Mouse (Mus musculus) brain, adult 10 weeks (tissue): ENCODE results near the gene Mxd4. TPM values are rescaled to one million over a fixed set of nuclear protein-coding genes. Genes with fewer than 3 reads are reported as not detected.

Experiments used
- polyA plus RNA-seq: library from polyadenylated mRNA; stranded (reverse); fragments of 350-450 nt; fragmentation: Illumina TruSeq; extraction: RNeasy Lipid Tissue Mini Kit (QIAGEN cat#74804); gene quantifications from one replicate; pipeline ENCODE4 v1.2.3, GENCODE M21; 2015; ENCODE audit warnings: low read depth, low replicate concordance

The Mxd4 gene
- 48.8 TPM for polyA plus RNA-seq

DNA sequence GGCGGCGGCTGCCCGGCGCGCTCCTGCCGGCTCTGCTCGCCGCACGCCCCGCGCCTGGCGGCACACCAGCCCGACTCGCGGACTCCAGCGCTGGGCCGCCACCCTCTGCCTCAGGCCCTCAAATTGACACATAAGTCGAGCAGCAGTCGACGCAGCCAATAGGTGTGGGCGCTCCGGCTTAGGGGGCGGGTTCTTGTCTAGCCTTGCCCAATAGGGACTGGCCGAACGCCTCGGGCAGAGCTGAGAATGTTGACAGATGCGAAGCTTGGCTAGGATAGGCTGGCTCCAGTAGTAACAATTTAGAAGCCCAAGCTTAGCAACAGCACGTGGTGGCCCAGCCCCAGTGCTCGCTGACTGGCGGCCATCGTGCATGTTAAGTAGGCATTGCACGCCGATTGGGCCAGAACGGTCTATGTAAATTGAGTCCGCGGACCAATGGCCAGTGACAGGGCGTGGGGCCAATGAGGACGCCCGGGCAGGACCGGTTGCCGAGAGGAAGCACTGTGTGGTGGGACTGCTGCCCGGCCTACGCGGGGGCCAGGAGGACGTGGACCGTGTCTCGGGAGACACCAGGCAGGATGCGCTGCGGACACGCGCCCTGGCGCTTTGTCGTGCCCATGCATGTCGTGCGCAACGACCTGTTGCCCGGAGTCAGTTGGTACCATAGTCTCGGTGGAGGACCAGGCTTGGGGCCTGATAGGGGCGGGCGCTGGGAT, at the start of gene Mxd4:
Gene Mxd4, minus strand, starts transcription at position 120 of the 716 bp plus-strand sequence.

DNA sequence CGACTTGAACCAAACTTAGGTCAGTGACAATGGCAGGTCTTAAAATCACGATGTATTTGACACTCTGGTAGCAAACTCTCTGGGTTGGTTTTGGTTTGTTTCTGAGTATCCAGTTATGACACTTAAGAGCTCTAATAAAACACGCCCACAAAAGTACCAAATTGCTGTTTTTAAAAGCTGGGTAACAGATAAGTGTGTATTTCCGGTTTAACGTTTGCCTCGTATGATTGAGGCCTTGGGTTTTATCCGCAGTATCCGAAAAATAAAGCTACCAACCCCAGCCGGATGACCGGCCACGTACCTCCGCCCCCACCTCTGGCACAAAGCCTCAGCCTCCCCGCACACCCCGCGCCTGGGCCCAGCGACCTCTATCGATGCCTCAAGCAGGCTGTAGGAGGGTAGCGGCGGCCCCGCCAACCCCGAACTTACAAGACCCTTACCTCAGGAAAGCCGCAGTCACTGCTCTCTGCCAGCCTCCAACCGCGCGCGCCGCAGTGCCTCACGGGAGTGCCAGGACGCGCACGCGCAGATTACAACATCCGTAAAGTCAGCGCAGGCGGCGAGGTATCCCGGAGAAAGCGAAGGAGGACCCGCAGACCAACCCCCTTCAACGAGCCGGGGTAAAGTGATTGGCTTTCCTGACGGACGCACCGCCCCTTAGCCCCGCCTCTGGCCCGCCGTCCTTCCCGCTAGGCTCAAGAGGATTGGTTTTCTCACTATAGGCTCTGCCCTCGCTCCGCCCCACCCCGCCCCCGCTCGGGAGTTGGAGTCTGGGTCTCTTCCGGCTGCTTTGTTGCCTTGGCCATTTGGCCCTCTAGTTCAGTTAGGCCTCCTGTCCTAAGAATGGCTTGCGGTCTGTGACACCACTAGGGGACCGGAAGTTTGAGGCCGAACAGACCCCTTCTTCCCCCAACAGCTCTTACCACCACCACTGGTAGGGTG, 18.3 kb downstream of the Mxd4 start, which contains the start of the genes Poln and Haus3:
Gene Poln, minus strand, starts transcription at position 499 of the 942 bp plus-strand sequence.
Gene Haus3, minus strand, starts transcription at position 578 of the 942 bp plus-strand sequence.

Other genes with a start within 250 kb of the Mxd4 start
- 71.3 TPM for gene Gm1673, start 204.3 kb downstream of the Mxd4 start, polyA plus RNA-seq
- 138 TPM for gene Nat8l, start 191.7 kb downstream of the Mxd4 start, polyA plus RNA-seq
- 0.88 TPM for gene Poln, start 18.3 kb downstream of the Mxd4 start, polyA plus RNA-seq
- gene Haus3, start 18.2 kb downstream of the Mxd4 start, polyA plus RNA-seq = 9.1 TPM
- gene Zfyve28, start 100.7 kb upstream of the Mxd4 start, polyA plus RNA-seq = 25.5 TPM
- 0.55 TPM for gene Cfap99, start 100.9 kb upstream of the Mxd4 start, polyA plus RNA-seq
- 83.7 TPM for gene Rnf4, start 148.6 kb upstream of the Mxd4 start, polyA plus RNA-seq
- gene Fam193a, start 182.2 kb upstream of the Mxd4 start, polyA plus RNA-seq = 18.7 TPM